Mouse (Mus musculus): ENCODE results near the gene Snx4. TPM values are rescaled to one million over a fixed set of nuclear protein-coding genes. Genes with fewer than 3 reads are reported as not detected.

The Snx4 gene
- polyA plus RNA-seq (2012), result 44.3 and 57.1 TPM in 2 replicates

GRCm38 (mm10) chr16:33251194-33252051, at the start of gene Snx4:
Snx4 (plus strand) TSS chr16:33251442.

Other genes starting within 250 kb of the Snx4 start
- 0.66 and 2.2 TPM in 2 replicates for gene Iqcg, start 195.2 kb upstream of the Snx4 start, polyA plus RNA-seq (2012)
- gene Rpl35a, start 195.0 kb upstream of the Snx4 start, polyA plus RNA-seq (2012), result 177 and 180 TPM in 2 replicates
- 0.30 and 0.45 TPM in 2 replicates for gene Lmln, start 188.9 kb upstream of the Snx4 start, polyA plus RNA-seq (2012)
- gene Osbpl11, start 66.4 kb upstream of the Snx4 start, polyA plus RNA-seq (2012), result 3.7 and 3.9 TPM in 2 replicates
- gene Zfp148, start 129.4 kb downstream of the Snx4 start, polyA plus RNA-seq (2012), result 6.0 and 6.2 TPM in 2 replicates